Mouse (Mus musculus): ENCODE measurements around the gene Habp4.

GRCm38 (mm10) chr13:64184361-64184760 is 22.7 kb downstream of the Habp4 start:
- TF ChIP-seq CTCF (IDR thresholded peaks at IDR 0.05; ENCODE audit: low read depth, low read length) (no peak), POLR2A (IDR thresholded peaks at IDR 0.05; ENCODE audit: extremely low read depth, insufficient read depth, low read length) (no peak)
